Mouse (Mus musculus) cerebellum, adult (tissue): ENCODE measurements at regions not wholly inside any gene's neighbourhood (a gene's known extent, or its start where the extent isn't known, plus 50 kb on each side); places are given as distances from the start of the nearest gene placed in this dataset.

Source experiments
- ATAC-seq: cut with Nextera tagmentation; 2 replicates; pipeline ENCODE4 v1.9.2; 2017; ENCODE audit warnings: mild to moderate bottlenecking, moderate library complexity, mixed read lengths; ENCODE audit not compliant: insufficient number of reproducible peaks, low FRiP score, low TSS enrichment

- ATAC-seq = no peak
Observed at GRCm38 (mm10) chr9:84673327-84673726, 639.2 kb upstream of the Gm11114 start.

GRCm38 (mm10) chr9:84678416-84678815 lies 634.2 kb upstream of the Gm11114 start:
- ATAC-seq = no peak

DNA sequence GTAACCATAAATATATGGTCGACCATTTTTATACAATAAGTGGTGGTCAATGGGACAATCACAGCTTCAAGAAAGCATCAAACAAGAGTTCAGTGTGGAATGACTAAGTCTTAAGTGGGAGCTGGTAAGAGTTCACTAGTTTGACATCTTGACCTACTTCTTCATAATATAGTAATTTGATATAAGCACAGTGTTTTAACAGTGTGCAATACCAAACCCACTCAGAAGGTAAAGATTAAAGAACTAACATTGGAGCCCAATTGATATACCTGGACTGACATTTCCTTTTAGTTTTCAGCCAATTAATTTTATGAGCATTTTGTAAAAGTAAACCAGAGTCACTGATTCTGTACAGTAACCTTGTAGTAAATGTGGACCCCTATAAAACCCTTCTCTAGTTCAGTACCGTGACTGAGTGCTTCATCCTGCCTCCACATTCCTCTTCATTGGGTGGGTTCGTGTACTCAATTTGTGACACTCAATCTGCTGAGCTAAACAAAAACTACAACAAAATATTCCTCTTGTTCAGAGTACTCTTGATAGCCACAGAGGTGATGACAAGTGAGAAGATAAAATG lies 593.9 kb upstream of the Gm11114 start:
- no peak for ATAC-seq

DNA sequence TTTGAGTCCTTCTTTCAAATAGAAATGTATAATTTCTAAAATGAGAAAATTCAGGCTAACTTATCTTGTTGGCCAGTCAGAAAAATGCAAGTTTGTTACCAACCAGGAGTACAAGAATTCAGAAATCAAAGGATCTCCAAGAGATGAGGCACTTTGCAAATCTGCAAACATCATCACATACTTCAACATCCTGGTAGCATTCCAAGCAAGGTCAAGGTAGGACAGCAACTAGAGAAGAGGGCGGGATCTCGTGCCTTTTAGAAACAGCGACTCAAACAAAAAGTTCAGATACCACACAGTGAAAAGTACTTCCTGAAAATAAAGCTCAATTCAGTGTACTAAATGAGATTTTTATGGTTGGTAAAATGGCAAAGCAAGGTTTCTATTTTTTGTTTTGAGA lies 593.2 kb upstream of the Gm11114 start:
- ATAC-seq = no peak

DNA sequence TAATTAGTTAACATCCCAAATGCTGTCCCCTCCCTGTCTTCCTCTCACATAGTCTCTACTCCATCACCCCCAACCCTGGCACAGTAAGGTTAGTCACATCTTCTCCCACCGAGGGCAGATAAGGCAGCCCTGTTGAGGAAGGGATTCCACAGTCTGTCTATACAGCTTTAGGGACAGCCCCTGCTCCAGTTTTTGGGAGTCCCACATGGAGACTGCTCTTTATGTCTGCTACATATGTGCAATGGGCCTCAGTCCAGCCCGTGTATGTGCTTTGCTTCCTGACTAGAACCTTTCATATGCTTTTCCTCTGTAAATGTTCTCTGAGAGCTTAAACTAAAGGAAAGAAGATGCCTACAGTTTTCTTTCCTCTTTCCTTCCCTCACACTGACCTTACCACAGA lies 592.1 kb upstream of the Gm11114 start:
- no peak for ATAC-seq

- ATAC-seq = no peak
Observed at GRCm38 (mm10) chr9:84739266-84739665, 573.3 kb upstream of the Gm11114 start.

DNA sequence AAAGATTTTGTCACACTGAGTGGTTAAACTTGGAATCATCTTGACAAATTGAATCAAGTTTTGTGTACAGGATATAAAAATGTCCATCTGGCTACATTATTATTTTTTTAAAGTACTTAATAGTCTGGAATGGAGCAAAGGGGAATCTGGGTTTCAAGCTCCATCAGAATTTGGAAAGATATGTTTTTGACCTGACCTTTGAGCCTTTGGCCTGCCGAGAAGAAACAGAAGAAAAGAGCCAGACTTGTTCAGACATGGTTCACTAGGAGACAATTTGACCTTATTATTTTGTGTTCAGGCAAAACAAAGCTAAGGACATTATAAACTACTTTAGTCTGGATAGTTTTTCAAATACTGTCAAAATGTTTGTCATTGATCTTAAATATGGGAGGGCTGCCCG lies 572.2 kb upstream of the Gm11114 start:
- ATAC-seq = no peak

DNA sequence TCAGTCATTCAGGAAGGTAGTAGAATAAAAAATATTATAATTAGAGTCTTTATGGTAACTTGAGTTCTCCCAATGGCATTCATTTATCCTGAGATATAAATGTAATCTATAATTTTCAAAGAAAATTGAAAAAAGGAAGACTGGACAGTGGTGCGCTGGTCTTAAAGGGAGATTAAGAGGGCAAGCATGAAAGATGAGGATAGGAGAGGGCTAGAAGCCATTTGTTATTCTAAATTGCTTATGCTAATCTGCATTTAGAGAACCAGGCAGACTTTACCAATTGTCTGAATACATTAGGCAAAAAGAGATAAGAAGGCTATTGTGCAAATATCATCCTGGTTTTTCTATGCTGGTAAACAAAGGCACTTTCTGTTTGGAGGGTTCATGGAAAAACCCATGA lies 558.2 kb upstream of the Gm11114 start:
- ATAC-seq = no peak

GRCm38 (mm10) chr9:84754828-84755227 lies 557.7 kb upstream of the Gm11114 start:
- no peak for ATAC-seq

DNA sequence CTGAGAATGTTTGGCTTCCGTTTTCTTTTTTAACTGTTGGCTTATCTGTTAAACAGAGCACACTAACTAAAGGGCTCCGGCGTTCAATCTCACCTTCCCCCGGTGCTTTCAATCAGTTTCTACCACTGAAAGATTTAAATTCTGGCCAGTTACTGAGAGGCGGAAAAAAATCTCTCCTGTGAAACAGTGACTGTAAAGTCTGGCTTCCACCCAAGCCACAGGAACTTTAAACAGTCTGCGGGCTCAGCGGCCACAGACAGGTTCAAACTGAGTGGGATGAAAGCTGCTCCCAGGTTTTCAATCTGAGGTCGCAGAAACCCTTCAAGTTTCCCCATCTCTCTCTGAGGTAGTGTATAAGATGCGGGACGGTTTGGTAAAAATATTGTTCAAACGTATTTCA lies 538.2 kb upstream of the Gm11114 start:
- ATAC-seq = no peak

GRCm38 (mm10) chr9:84775190-84775589 lies 537.4 kb upstream of the Gm11114 start:
- no peak for ATAC-seq

GRCm38 (mm10) chr9:84779125-84779524 lies 533.4 kb upstream of the Gm11114 start:
- ATAC-seq = no peak

DNA sequence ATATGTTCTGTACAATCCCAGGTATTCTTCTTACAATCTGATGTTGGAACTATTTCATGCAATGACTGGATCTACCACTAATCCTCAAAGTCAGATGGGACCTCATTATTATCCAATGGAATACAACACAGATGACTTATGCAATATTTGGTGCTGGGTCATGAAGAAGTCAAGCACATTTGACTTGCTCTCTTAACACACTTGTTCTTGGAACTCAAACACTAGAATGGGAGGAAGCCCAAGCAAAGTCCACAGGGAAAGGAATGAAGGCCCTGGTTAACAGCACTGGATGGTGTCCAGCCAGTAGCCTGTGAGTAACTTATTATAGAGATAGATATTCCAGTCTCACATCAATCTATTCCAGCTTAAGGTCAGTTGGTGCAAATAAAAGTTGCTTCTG lies 486.8 kb upstream of the Gm11114 start:
- ATAC-seq = no peak

DNA sequence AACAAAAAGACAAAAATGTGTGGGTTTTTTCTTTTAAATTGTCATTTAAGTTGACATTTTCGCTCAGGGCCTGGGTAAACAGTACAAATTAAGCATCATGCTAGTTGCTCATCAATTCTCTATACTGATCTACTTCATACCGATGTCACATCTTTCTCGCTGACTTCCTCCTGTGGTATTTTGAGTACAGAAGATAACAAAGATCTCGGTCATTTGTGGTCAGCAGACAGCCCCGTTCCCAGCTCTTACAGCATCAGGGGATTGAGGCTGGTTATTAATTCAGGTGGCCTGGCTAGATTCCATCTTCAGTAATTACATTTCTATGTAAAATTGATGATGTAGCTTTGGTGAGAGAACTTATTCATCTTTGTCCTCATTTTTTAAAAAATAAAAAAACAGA lies 483.6 kb upstream of the Gm11114 start:
- no peak for ATAC-seq

DNA sequence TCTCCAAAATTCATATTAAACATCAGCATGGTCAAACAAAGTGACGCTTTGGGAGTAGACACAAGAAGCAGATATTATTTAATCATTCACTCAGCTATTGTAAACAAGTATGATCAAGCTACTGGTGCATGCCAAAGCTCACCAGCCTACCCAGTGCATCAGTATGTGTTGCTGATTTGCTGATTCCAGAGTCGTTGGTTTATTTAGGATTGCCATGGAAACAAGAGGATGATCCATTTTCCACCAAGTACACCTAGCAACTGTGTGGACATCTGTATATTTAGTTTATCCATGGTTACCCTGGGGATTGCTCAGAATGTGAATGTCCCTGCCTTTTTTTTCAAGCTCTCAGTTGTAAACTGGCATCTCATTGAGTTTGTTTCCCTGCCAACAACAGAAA lies 481.9 kb upstream of the Gm11114 start:
- no peak for ATAC-seq

GRCm38 (mm10) chr9:84837498-84837897 lies 475.1 kb upstream of the Gm11114 start:
- no peak for ATAC-seq

- ATAC-seq = no peak
Observed at GRCm38 (mm10) chr9:84844021-84844420, 468.6 kb upstream of the Gm11114 start.

DNA sequence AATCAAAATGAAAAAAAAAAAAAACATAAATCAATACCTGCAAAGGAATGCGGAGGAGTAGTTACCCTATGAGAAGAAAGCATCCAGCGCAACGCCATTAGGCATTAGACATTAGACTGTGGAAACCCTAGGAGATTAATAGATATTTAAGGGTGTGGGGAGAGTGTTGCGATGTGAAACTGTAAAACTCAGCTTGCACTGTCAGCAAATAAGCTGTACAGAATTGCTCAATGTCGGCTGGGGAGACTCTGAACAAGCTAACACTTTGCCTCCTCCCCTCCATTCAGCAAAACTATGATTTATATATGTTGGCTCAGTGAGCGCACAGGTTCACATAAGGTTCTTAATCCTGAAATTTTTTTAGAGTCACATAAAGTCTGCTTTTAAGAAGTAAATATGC lies 451.0 kb upstream of the Gm11114 start:
- no peak for ATAC-seq

- ATAC-seq = no peak
Observed at GRCm38 (mm10) chr9:84863431-84863830, 449.1 kb upstream of the Gm11114 start.

DNA sequence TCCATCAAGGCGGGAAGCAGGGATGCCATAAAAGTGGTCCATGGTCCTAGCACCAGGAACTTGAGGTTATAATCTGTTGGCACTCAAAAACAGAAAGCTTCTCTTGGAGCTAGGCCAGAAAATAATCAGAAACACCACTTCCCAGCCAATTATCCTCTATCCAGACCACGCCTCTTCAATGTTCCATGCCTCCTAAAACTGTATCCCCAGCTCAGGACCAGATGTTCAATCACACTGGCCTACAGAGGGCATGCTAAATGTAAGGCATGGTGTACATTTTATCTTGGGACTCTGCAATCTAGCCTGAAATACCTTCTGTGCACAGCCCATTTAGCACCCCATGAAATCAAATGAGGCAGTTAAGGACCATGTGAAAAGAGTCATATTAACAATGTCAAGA lies 418.4 kb upstream of the Gm11114 start:
- ATAC-seq = no peak

DNA sequence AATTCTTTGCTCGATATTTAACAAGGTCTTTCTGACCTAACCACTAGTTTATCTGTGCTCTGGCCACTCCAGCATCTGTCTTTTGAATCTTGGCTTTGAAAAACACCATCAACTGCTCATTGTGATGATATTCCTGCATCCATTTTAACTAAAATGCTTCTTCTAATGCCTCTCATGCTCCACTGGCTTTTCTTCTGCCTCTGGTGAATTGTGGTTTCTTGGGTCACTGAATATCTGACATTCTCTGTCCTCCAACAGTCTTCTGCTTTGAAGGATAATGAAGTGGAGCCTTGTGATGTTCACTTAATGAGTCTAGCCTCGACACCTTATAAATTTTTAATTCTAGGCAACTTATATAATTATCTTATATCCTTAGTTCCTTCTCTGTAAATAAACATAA lies 416.5 kb upstream of the Gm11114 start:
- no peak for ATAC-seq

DNA sequence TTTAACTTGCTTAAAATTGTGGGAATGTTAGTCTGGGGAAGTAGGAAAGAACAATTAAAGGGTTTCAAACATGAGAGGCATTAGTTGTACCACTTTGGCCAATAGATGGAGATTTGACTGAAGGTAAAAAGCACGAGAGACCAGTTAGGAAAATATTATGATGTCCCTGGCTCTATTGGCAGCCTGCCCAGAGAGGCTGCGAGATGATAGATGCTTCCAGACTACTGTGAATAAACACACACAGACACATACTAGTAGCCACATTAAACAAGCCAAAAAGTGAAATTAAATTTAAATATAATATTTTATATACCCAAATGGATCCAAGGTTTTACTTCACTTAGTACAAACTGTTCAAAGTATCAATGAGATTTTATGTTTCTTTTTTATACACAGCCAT lies 411.9 kb upstream of the Gm11114 start:
- no peak for ATAC-seq

GRCm38 (mm10) chr9:84906244-84906643 lies 406.3 kb upstream of the Gm11114 start:
- ATAC-seq = no peak
